Mouse (Mus musculus) limb, embryonic 12.5 days (tissue): ENCODE measurements at regions not wholly inside any gene's neighbourhood (a gene's known extent, or its start where the extent isn't known, plus 50 kb on each side); places are given as distances from the start of the nearest gene placed in this dataset.

ENCODE experiments used
- ATAC-seq: fragments of 200-750 bp; cut with Nextera tagmentation; 2 replicates; pipeline ENCODE4 v1.8.0; 2017; ENCODE audit warnings: low read depth, moderate TSS enrichment; ENCODE audit not compliant: insufficient number of reproducible peaks, insufficient read depth, low FRiP score, low TSS enrichment
- H3K27ac ChIP-seq: fragments of 300-500 bp; sonication (generic); 2 replicates; pipeline ENCODE4 v1.5.1; 2016; ENCODE audit warnings: mild to moderate bottlenecking, moderate library complexity
- H3K27me3 ChIP-seq: fragments of 300-500 bp; sonication (generic); 2 replicates; pipeline ENCODE4 v1.6.1; 2016; ENCODE audit warnings: mild to moderate bottlenecking, moderate library complexity
- H3K36me3 ChIP-seq: fragments of 300-500 bp; sonication (generic); 2 replicates; pipeline ENCODE4 v1.6.1; 2016; ENCODE audit warnings: mild to moderate bottlenecking, moderate library complexity
- H3K4me1 ChIP-seq: fragments of 300-500 bp; sonication (generic); replicated peaks from 2 replicates; pipeline ENCODE4 v1.6.1; 2016
- H3K4me2 ChIP-seq: fragments of 300-500 bp; sonication (generic); 2 replicates; pipeline ENCODE4 v1.6.1; 2016; ENCODE audit warnings: mild to moderate bottlenecking, moderate library complexity
- H3K4me3 ChIP-seq: fragments of 300-500 bp; sonication (generic); replicated peaks from 2 replicates; pipeline ENCODE4 v1.5.1; 2016; ENCODE audit warnings: mild to moderate bottlenecking
- H3K9ac ChIP-seq: fragments of 300-500 bp; sonication (generic); replicated peaks from 2 replicates; pipeline ENCODE4 v1.6.1; 2016; ENCODE audit warnings: mild to moderate bottlenecking, moderate library complexity
- H3K9me3 ChIP-seq: fragments of 300-500 bp; sonication (generic); 2 replicates; pipeline ENCODE4 v1.6.1; 2016; ENCODE audit warnings: mild to moderate bottlenecking, moderate library complexity
- WGBS: fragments of 180-500 bp; shearing (Covaris S2); methylation state at CpG from one replicate; pipeline ENCODE4 v1.1.7; 2016; 5-methylcytosine and 5-hydroxymethylcytosine counted together

GRCm38 (mm10) chr6:98178005-98178404, 164.5 kb downstream of the Gm765 start:
- H3K27ac ChIP-seq = no peak overlapping the region
- no peak for ATAC-seq
- H3K4me3 ChIP-seq = no peak overlapping the region
- no peak overlapping the region for H3K4me2 ChIP-seq
- no peaks in the 10 kb centered on the region for H3K4me1 ChIP-seq
- WGBS = 72% methylated on average over 2 of the region's 2 CpGs
- no peaks in the 10 kb centered on the region for H3K27me3 ChIP-seq
- H3K9ac ChIP-seq = no peak overlapping the region
- H3K36me3 ChIP-seq = no peaks in the 10 kb centered on the region
- H3K9me3 ChIP-seq = no peaks in the 10 kb centered on the region

DNA sequence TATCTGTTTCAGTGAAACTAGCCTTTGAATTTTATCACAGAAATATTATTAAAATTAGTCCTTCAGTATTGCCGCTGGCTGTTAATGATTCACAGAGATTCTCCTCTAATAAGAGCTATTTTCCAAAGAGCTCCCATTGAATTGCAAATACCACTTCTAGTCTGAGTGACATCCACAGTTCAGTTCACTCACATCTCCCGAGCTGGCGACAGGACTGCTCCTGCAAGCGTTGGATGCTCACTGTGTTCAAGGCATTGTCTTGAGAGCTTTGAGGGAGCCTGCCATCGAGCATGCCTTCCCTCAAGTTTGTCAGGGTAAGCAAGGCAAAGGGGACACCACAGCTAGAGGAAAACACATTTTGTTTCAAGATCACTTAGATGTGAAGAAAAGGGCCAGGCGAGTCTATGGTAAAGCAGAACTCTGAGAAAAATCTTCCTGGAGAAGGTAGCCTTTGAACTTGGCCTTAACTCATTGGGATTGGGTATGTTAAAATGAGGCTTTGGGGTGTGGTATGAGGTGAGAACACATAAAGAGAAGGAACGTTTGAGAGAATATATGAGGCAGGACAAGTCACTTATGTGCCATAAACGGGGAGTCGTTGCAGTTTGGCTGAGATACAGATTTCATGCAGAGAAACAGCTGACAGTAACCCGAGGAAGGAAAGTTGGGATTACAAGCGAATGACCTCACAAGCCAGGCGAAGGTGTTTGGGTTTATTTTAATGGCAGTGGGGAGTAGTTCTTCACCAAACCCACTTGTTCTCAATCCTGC, 193.3 kb downstream of the Gm765 start:
- 0 out of 2 replicates have a peak, but pooled peaks cover 4% of the 10 kb centered on the region for H3K27me3 ChIP-seq
- no peak overlapping the region for H3K4me3 ChIP-seq
- no peak overlapping the region for H3K4me2 ChIP-seq
- H3K27ac ChIP-seq = peak overlapping the region; percentile 12; the same call in 1 of the 2 replicates
- no peak for ATAC-seq
- no peaks in the 10 kb centered on the region for H3K9me3 ChIP-seq
- no peaks in the 10 kb centered on the region for H3K4me1 ChIP-seq
- H3K36me3 ChIP-seq = no peaks in the 10 kb centered on the region
- 62% methylated on average over 12 of the region's 12 CpGs for WGBS
- no peak overlapping the region for H3K9ac ChIP-seq

DNA sequence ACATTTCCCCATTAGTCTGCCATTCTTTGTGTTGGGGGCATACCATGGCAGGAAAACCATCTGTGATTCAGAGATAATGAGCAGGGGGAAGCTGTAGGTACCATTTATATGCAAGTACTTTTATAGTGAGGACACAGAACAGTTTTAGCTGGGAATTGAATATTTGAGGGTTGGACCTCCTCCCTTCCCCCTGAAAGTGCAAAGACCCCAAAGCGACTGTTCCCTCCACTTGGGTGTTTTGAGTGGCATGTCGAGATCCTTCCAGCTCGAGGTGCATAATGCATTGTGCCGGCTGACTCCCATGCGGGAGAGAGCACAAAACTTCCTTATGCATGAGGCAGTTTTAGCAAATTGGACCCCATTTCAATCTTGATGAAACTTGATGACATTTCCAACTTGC, 194.7 kb downstream of the Gm765 start:
- H3K27me3 ChIP-seq = 0 out of 2 replicates have a peak, but pooled peaks cover 4% of the 10 kb centered on the region
- 76% methylated on average over 5 of the region's 5 CpGs for WGBS
- no peak for ATAC-seq

GRCm38 (mm10) chr6:98132931-98133330, 209.6 kb downstream of the Gm765 start:
- Histone ChIP-seq H3K9ac (no peak overlapping the region), H3K4me2 (no peak overlapping the region), H3K4me3 (no peak overlapping the region), H3K9me3 (no peaks in the 10 kb centered on the region), H3K27me3 (peaks cover 7% of the 10 kb centered on the region; the same call in 1 of the 2 replicates), H3K4me1 (peaks cover 4% of the 10 kb centered on the region; the same call in 1 of the 2 replicates), H3K36me3 (no peaks in the 10 kb centered on the region), H3K27ac (no peak overlapping the region)
- no peak for ATAC-seq
- WGBS = 21% methylated on average over 2 of the region's 2 CpGs

More for the DNA sequence above, 194.7 kb downstream of the Gm765 start:
- H3K4me3 ChIP-seq = no peak overlapping the region
- no peaks in the 10 kb centered on the region for H3K36me3 ChIP-seq
- H3K9ac ChIP-seq = no peak overlapping the region
- no peak overlapping the region for H3K27ac ChIP-seq
- no peak overlapping the region for H3K4me2 ChIP-seq
- no peaks in the 10 kb centered on the region for H3K9me3 ChIP-seq
- no peaks in the 10 kb centered on the region for H3K4me1 ChIP-seq

GRCm38 (mm10) chr6:98125434-98125833, 217.1 kb downstream of the Gm765 start:
- Histone ChIP-seq H3K4me2 (peak overlapping the region; percentile 16; the same call in 1 of the 2 replicates), H3K9ac (no peak overlapping the region), H3K9me3 (no peaks in the 10 kb centered on the region), H3K36me3 (no peaks in the 10 kb centered on the region), H3K4me1 (peaks cover 15% of the 10 kb centered on the region), H3K27me3 (no peaks in the 10 kb centered on the region), H3K4me3 (no peak overlapping the region), H3K27ac (peak overlapping the region; percentile 73)
- no peak for ATAC-seq
- 11% methylated on average over 7 of the region's 7 CpGs for WGBS

GRCm38 (mm10) chr6:98118355-98119150, 224.0 kb downstream of the Gm765 start:
- Histone ChIP-seq H3K4me1 (peaks cover 20% of the 10 kb centered on the region), H3K36me3 (no peaks in the 10 kb centered on the region), H3K4me2 (no peak overlapping the region), H3K27me3 (no peaks in the 10 kb centered on the region), H3K4me3 (no peak overlapping the region), H3K9me3 (no peaks in the 10 kb centered on the region), H3K27ac (no peak overlapping the region), H3K9ac (no peak overlapping the region)
- no peak for ATAC-seq
- WGBS = 42% methylated on average over 9 of the region's 9 CpGs

DNA sequence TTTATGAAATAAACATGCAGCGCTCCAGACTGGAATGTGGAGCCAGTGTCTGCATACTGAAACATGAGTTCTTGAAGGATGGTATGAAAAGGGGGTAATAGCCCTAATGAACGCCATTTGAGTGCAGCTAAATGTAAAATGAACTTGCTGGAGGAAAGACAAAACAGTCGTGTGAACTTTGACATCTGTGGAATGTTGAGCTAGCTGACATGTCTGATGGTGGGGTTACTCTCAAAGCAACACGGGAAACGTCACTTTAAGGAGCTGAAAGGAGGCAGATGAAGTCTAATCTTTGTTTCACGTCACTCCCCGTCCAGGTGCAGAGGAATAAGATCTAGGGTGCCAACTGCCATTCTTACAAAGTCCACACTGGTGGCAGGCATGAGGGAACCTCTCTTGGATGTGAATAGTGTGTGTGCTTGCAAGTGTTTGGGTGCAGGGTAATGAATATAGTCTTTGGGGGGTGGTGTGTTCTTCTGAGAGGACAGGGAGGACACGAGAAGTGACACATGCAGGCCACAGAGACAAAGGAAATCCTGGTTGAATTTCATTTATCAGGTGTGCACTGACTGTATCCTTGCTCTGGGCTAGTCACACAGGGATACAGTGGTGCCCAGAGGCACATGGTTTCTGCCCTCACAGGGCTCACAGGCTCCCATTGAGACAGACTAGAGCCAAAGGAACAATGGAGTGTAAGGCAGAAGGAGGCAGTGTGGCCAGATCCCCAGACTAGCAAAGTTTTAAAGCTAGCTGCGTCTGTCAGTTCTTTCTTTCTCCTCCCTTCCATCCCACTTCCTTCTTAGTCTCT, 228.0 kb downstream of the Gm765 start:
- Histone ChIP-seq H3K4me3 (no peak overlapping the region), H3K9ac (no peak overlapping the region), H3K9me3 (no peaks in the 10 kb centered on the region), H3K36me3 (no peaks in the 10 kb centered on the region), H3K27ac (peak overlapping the region; percentile 47), H3K27me3 (no peaks in the 10 kb centered on the region), H3K4me1 (peaks cover 31% of the 10 kb centered on the region), H3K4me2 (no peak overlapping the region)
- no peak for ATAC-seq
- 29% methylated on average over 9 of the region's 9 CpGs for WGBS

- Histone ChIP-seq H3K9me3 (no peaks in the 10 kb centered on the region), H3K9ac (no peak overlapping the region), H3K27ac (0 out of 2 replicates have a peak overlapping the region, but pooled peaks have one; percentile 7), H3K4me2 (peak overlapping the region; percentile 42), H3K27me3 (no peaks in the 10 kb centered on the region), H3K4me3 (no peak overlapping the region), H3K4me1 (peaks cover 31% of the 10 kb centered on the region), H3K36me3 (no peaks in the 10 kb centered on the region)
- no peak for ATAC-seq
- WGBS = 21% methylated on average over 7 of the region's 7 CpGs
Observed at GRCm38 (mm10) chr6:98113708-98114107, 228.8 kb downstream of the Gm765 start.

DNA sequence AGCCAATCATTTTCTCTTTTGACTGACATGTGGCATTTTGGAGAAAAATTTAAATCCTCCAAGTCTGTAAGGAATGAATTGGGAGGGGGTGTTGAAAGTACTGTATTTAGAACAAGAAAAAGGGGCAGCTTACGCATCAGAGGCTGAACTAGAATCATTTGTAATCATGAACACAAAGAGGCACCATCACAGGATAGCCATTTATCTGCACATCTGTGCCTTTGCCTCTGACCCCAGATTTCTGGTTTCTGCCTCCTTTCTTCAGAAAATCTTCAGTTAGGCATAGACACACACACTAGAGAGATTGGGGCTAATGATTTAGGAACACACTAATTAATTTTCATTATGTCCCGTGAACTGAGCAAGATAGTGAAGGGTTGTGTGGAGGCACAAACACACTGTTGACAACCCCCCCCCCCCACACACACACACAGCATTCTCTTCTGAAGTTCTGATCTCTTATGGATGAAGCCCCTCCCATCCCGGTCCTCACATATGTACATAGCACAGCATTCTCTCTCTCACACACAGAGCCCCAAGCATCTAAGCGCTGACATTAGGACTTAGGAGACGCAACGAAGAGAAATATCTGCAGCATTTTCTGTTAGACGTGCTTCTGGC, 229.9 kb downstream of the Gm765 start:
- Histone ChIP-seq H3K27ac (no peak overlapping the region), H3K9ac (no peak overlapping the region), H3K9me3 (no peaks in the 10 kb centered on the region), H3K27me3 (no peaks in the 10 kb centered on the region), H3K36me3 (no peaks in the 10 kb centered on the region), H3K4me2 (no peak overlapping the region), H3K4me1 (peaks cover 24% of the 10 kb centered on the region), H3K4me3 (no peak overlapping the region)
- no peak for ATAC-seq
- 74% methylated on average over 7 of the region's 7 CpGs for WGBS

GRCm38 (mm10) chr6:98107123-98107522, 235.4 kb downstream of the Gm765 start:
- ATAC-seq = peak; percentile 37; the same call in 1 of the 2 replicates
- Histone ChIP-seq H3K9me3 (no peaks in the 10 kb centered on the region), H3K4me2 (no peak overlapping the region), H3K36me3 (no peaks in the 10 kb centered on the region), H3K27me3 (no peaks in the 10 kb centered on the region; the same call in 1 of the 2 replicates), H3K4me1 (peaks cover 26% of the 10 kb centered on the region), H3K27ac (0 out of 2 replicates have a peak overlapping the region, but pooled peaks have one; percentile 42), H3K4me3 (no peak overlapping the region), H3K9ac (no peak overlapping the region)
- WGBS = 20% methylated on average over 5 of the region's 5 CpGs
